Mouse (Mus musculus): ENCODE data around the gene Gfi1. TPM values are rescaled to one million over a fixed set of nuclear protein-coding genes. Genes with fewer than 3 reads are reported as not detected.

Gene Gfi1
- polyA plus RNA-seq (2014; fragmentation: Nextera tagmentation; extraction: Ambion mirVana), result 0.46 TPM in 1 of 2 replicates, not detected in the other

GRCm38 (mm10) chr5:107725435-107726261 is at the start of gene Gfi1:
Gene Gfi1 (minus strand): TSS chr5:107726036.
- H3K4me1 ChIP-seq (ENCODE audit: control insufficient read depth, insufficient read depth, low read length), result peaks cover 44% of the 10 kb centered on the region
- WGBS, result 1% methylated on average over 41 of the region's 41 CpGs
- no peaks in the 10 kb centered on the region for H3K36me3 ChIP-seq (ENCODE audit: control insufficient read depth, insufficient read depth, low read length)
- peak within 1 kb of the TSS; percentile 43 for H3K4me2 ChIP-seq (replicated peaks; ENCODE audit: low read depth, low read length)
- no peak within 1 kb of the TSS for H3K9ac ChIP-seq (replicated peaks; ENCODE audit: low read depth, low read length)
- peak within 1 kb of the TSS; percentile 28 for H3K4me3 ChIP-seq (ENCODE audit: low read depth, low read length)
- no peaks in the 10 kb centered on the region for H3K9me3 ChIP-seq (ENCODE audit: control insufficient read depth, low read depth, low read length)
- peaks cover 54% of the 10 kb centered on the region for H3K27me3 ChIP-seq (ENCODE audit: control insufficient read depth, insufficient read depth, low read length)
- peak; percentile 28; the same call in 1 of the 2 replicates for ATAC-seq (ENCODE audit: insufficient number of reproducible peaks, insufficient read depth, low FRiP score, low read depth)
- no peak within 1 kb of the TSS for H3K27ac ChIP-seq (ENCODE audit: low read length)

GRCm38 (mm10) chr5:107772049-107772448 is 46.2 kb upstream of the Gfi1 start:
- no peaks in the 10 kb centered on the region for H3K36me3 ChIP-seq (ENCODE audit: control insufficient read depth, insufficient read depth, low read length)
- H3K27ac ChIP-seq (ENCODE audit: low read length), result no peak overlapping the region
- H3K27me3 ChIP-seq (ENCODE audit: control insufficient read depth, insufficient read depth, low read length), result no peaks in the 10 kb centered on the region
- no peak overlapping the region for H3K4me3 ChIP-seq (ENCODE audit: low read depth, low read length)
- H3K4me1 ChIP-seq (ENCODE audit: control insufficient read depth, insufficient read depth, low read length), result no peaks in the 10 kb centered on the region
- 64% methylated on average over 5 of the region's 5 CpGs for WGBS
- ATAC-seq (ENCODE audit: insufficient number of reproducible peaks, insufficient read depth, low FRiP score, low read depth), result no peak
- no peak overlapping the region for H3K4me2 ChIP-seq (replicated peaks; ENCODE audit: low read depth, low read length)
- no peaks in the 10 kb centered on the region for H3K9me3 ChIP-seq (ENCODE audit: control insufficient read depth, low read depth, low read length)
- H3K9ac ChIP-seq (replicated peaks; ENCODE audit: low read depth, low read length), result no peak overlapping the region

- Histone ChIP-seq H3K36me3 (ENCODE audit: control insufficient read depth, insufficient read depth, low read length) (no peaks in the 10 kb centered on the region), H3K4me1 (ENCODE audit: control insufficient read depth, insufficient read depth, low read length) (no peaks in the 10 kb centered on the region), H3K27ac (ENCODE audit: low read length) (no peak overlapping the region), H3K9me3 (ENCODE audit: control insufficient read depth, low read depth, low read length) (no peaks in the 10 kb centered on the region), H3K4me3 (ENCODE audit: low read depth, low read length) (no peak overlapping the region), H3K27me3 (ENCODE audit: control insufficient read depth, insufficient read depth, low read length) (no peaks in the 10 kb centered on the region), H3K9ac (replicated peaks; ENCODE audit: low read depth, low read length) (no peak overlapping the region), H3K4me2 (replicated peaks; ENCODE audit: low read depth, low read length) (no peak overlapping the region)
- WGBS, result 89% methylated on average over 1 of the region's 1 CpGs
- no peak for ATAC-seq (ENCODE audit: insufficient number of reproducible peaks, insufficient read depth, low FRiP score, low read depth)
Measured at GRCm38 (mm10) chr5:107768224-107768623, 42.4 kb upstream of the Gfi1 start.

DNA sequence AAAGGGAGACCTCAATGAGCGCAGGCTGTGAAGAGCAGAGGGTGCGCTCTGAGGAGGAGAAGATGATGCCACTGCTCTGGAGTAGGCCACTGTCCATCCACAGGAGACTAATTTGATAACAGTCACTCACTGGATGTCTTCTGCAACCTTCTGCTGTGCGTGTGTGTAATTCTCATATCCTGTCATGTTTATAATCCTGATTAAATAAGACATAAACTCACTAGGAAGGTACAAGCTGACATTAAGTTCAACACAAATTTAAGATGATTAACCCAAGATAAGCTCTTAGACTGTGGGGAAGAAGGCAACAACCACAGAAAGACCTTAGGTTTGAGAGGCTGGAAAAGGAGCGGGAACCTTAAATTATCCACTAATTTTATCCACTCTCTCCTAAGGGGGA is 40.1 kb upstream of the Gfi1 start:
- Histone ChIP-seq H3K27ac (ENCODE audit: low read length) (no peak overlapping the region), H3K27me3 (ENCODE audit: control insufficient read depth, insufficient read depth, low read length) (no peaks in the 10 kb centered on the region), H3K36me3 (ENCODE audit: control insufficient read depth, insufficient read depth, low read length) (no peaks in the 10 kb centered on the region), H3K9ac (replicated peaks; ENCODE audit: low read depth, low read length) (no peak overlapping the region), H3K9me3 (ENCODE audit: control insufficient read depth, low read depth, low read length) (no peaks in the 10 kb centered on the region), H3K4me3 (ENCODE audit: low read depth, low read length) (no peak overlapping the region), H3K4me2 (replicated peaks; ENCODE audit: low read depth, low read length) (no peak overlapping the region), H3K4me1 (ENCODE audit: control insufficient read depth, insufficient read depth, low read length) (no peaks in the 10 kb centered on the region)
- no peak for ATAC-seq (ENCODE audit: insufficient number of reproducible peaks, insufficient read depth, low FRiP score, low read depth)
- WGBS, result 89% methylated on average over 4 of the region's 4 CpGs

GRCm38 (mm10) chr5:107764486-107764885 is 38.6 kb upstream of the Gfi1 start:
- Histone ChIP-seq H3K36me3 (ENCODE audit: control insufficient read depth, insufficient read depth, low read length) (no peaks in the 10 kb centered on the region), H3K27me3 (ENCODE audit: control insufficient read depth, insufficient read depth, low read length) (no peaks in the 10 kb centered on the region), H3K27ac (ENCODE audit: low read length) (no peak overlapping the region), H3K9me3 (ENCODE audit: control insufficient read depth, low read depth, low read length) (no peaks in the 10 kb centered on the region), H3K4me2 (replicated peaks; ENCODE audit: low read depth, low read length) (no peak overlapping the region), H3K4me3 (ENCODE audit: low read depth, low read length) (no peak overlapping the region), H3K9ac (replicated peaks; ENCODE audit: low read depth, low read length) (no peak overlapping the region), H3K4me1 (ENCODE audit: control insufficient read depth, insufficient read depth, low read length) (no peaks in the 10 kb centered on the region)
- ATAC-seq (ENCODE audit: insufficient number of reproducible peaks, insufficient read depth, low FRiP score, low read depth), result no peak
- 69% methylated on average over 1 of the region's 1 CpGs for WGBS

DNA sequence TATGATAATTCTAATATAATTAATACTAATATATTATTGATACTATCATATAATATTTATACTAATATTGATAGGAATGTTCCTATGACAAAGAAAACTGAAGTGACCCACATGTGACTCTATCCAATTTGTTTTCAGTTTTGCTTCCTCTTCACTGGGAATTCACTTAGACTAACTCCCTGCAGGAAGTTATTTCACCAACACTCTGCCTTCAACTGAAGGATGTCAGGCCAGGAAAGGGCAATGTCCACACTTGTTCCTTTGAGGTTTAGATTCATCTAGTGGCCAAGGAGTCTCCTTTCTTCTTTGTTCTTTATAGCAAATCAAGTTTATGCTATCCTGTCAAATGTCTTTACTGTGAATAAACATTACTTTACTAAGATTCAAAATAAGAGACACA is 37.8 kb upstream of the Gfi1 start:
- H3K9me3 ChIP-seq (ENCODE audit: control insufficient read depth, low read depth, low read length), result no peaks in the 10 kb centered on the region
- H3K27me3 ChIP-seq (ENCODE audit: control insufficient read depth, insufficient read depth, low read length), result no peaks in the 10 kb centered on the region
- no peak overlapping the region for H3K9ac ChIP-seq (replicated peaks; ENCODE audit: low read depth, low read length)
- H3K4me3 ChIP-seq (ENCODE audit: low read depth, low read length), result no peak overlapping the region
- H3K36me3 ChIP-seq (ENCODE audit: control insufficient read depth, insufficient read depth, low read length), result no peaks in the 10 kb centered on the region
- H3K27ac ChIP-seq (ENCODE audit: low read length), result no peak overlapping the region
- no peaks in the 10 kb centered on the region for H3K4me1 ChIP-seq (ENCODE audit: control insufficient read depth, insufficient read depth, low read length)
- H3K4me2 ChIP-seq (replicated peaks; ENCODE audit: low read depth, low read length), result no peak overlapping the region
- ATAC-seq (ENCODE audit: insufficient number of reproducible peaks, insufficient read depth, low FRiP score, low read depth), result no peak

DNA sequence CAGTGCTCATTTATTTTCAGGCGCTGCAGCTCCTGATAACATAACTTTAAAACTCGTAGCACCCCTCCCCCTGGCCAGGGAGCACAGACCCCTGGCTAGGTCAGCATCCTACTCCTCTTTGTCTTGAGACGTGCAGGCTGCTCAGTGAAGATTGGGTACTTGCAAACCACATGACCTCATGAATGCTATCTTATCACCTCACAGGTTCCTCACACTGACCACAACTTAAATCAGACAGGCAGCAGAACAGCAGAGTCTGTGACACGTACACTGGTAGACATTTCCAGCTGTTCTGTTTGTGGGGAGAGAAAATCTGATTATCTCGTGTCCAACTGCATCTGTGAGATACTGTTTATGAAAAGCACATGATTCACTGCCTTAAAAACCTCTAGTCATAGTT is 33.3 kb upstream of the Gfi1 start:
- H3K27ac ChIP-seq (ENCODE audit: low read length), result no peak overlapping the region
- no peaks in the 10 kb centered on the region for H3K27me3 ChIP-seq (ENCODE audit: control insufficient read depth, insufficient read depth, low read length)
- H3K4me1 ChIP-seq (ENCODE audit: control insufficient read depth, insufficient read depth, low read length), result no peaks in the 10 kb centered on the region
- H3K36me3 ChIP-seq (ENCODE audit: control insufficient read depth, insufficient read depth, low read length), result no peaks in the 10 kb centered on the region
- WGBS, result 27% methylated on average over 5 of the region's 5 CpGs
- H3K4me3 ChIP-seq (ENCODE audit: low read depth, low read length), result no peak overlapping the region
- H3K4me2 ChIP-seq (replicated peaks; ENCODE audit: low read depth, low read length), result no peak overlapping the region
- 0 out of 2 replicates have a peak, but pooled peaks have one; percentile 28 for ATAC-seq (ENCODE audit: insufficient number of reproducible peaks, insufficient read depth, low FRiP score, low read depth)
- H3K9ac ChIP-seq (replicated peaks; ENCODE audit: low read depth, low read length), result no peak overlapping the region
- no peaks in the 10 kb centered on the region for H3K9me3 ChIP-seq (ENCODE audit: control insufficient read depth, low read depth, low read length)

DNA sequence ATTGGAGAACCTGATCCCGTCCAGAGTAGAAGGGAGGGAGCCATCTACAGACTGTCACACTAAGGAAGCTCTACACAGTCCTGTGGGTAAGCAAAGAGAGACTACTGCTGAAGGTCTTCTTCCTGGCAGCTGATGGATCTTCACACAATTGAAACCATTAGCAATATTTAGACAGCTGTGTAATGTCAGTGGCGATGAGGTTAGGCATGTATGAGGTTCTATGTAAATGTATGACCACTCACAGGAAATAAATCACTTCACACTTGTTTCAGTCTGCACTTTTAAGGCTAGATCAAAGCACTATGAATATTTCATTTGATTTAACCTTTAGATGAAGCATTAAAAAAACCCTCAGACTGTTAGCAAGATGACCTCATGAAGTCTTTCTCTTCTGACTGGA is 30.2 kb upstream of the Gfi1 start:
- no peak overlapping the region for H3K9ac ChIP-seq (replicated peaks; ENCODE audit: low read depth, low read length)
- no peaks in the 10 kb centered on the region for H3K36me3 ChIP-seq (ENCODE audit: control insufficient read depth, insufficient read depth, low read length)
- WGBS, result 44% methylated on average over 2 of the region's 2 CpGs
- no peak overlapping the region for H3K4me3 ChIP-seq (ENCODE audit: low read depth, low read length)
- no peaks in the 10 kb centered on the region for H3K9me3 ChIP-seq (ENCODE audit: control insufficient read depth, low read depth, low read length)
- H3K4me2 ChIP-seq (replicated peaks; ENCODE audit: low read depth, low read length), result no peak overlapping the region
- no peak for ATAC-seq (ENCODE audit: insufficient number of reproducible peaks, insufficient read depth, low FRiP score, low read depth)
- H3K27ac ChIP-seq (ENCODE audit: low read length), result no peak overlapping the region
- H3K4me1 ChIP-seq (ENCODE audit: control insufficient read depth, insufficient read depth, low read length), result no peaks in the 10 kb centered on the region
- no peaks in the 10 kb centered on the region for H3K27me3 ChIP-seq (ENCODE audit: control insufficient read depth, insufficient read depth, low read length)

DNA sequence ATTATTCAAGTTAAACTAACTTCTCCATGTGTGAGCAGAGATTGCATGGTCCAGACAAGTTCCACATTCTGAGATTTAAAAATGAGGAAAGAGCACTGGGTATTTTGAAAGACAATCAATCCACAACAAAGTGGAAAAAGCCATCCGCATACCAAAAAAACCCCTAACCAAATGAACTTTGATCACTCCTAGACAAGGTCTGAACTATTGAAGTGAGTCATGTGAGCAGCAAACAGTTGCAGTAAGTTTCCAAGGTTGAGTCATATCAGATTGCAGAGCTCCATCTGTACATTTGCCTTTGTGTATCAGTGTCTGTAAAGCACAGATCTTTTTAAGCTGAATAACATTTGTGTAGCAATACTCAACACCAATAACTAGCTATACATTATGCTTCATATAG is 28.9 kb upstream of the Gfi1 start:
- Histone ChIP-seq H3K4me1 (ENCODE audit: control insufficient read depth, insufficient read depth, low read length) (no peaks in the 10 kb centered on the region), H3K27ac (ENCODE audit: low read length) (no peak overlapping the region), H3K9me3 (ENCODE audit: control insufficient read depth, low read depth, low read length) (no peaks in the 10 kb centered on the region), H3K4me2 (replicated peaks; ENCODE audit: low read depth, low read length) (no peak overlapping the region), H3K4me3 (ENCODE audit: low read depth, low read length) (no peak overlapping the region), H3K9ac (replicated peaks; ENCODE audit: low read depth, low read length) (no peak overlapping the region), H3K27me3 (ENCODE audit: control insufficient read depth, insufficient read depth, low read length) (no peaks in the 10 kb centered on the region), H3K36me3 (ENCODE audit: control insufficient read depth, insufficient read depth, low read length) (no peaks in the 10 kb centered on the region)
- WGBS, result 83% methylated on average over 1 of the region's 1 CpGs
- ATAC-seq (ENCODE audit: insufficient number of reproducible peaks, insufficient read depth, low FRiP score, low read depth), result no peak

Measured in stomach, embryonic 14.5 days (tissue).